Mouse (Mus musculus) Patski (cell line): ENCODE measurements around the gene Bag6. TPM values are rescaled to one million over a fixed set of nuclear protein-coding genes. Genes with fewer than 3 reads are reported as not detected.

ENCODE experiments used
- ATAC-seq: fragments of 100-300 bp; one replicate; pipeline ENCODE4 v1.8.0; 2021
- CTCF ChIA-PET: fragments of 350-600 bp; sonication (Branson Sonifier 250); formaldehyde crosslinking; loops from one replicate; lab custom pipeline; 2022; ENCODE audit warnings: inconsistent platforms; lab: Charles Lee
- POLR2A ChIA-PET: fragments of 350-600 bp; sonication (Branson Sonifier 250); formaldehyde crosslinking; loops from one replicate; lab custom pipeline; 2022; ENCODE audit warnings: antibody characterized with exemption, inconsistent platforms; lab: Charles Lee
- DNase-seq: peaks from one replicate; pipeline ENCODE4 v3.0.0-alpha.2; 2011; ENCODE audit warnings: low read depth, low spot score
- H3K27me3 ChIP-seq: fragments of 371-371 bp; one replicate; pipeline ENCODE4 v1.5.1; 2021
- CTCF ChIP-seq: fragments of 100-300 bp; IDR thresholded peaks from one replicate; pipeline ENCODE4 v1.5.1; 2021
- in situ Hi-C: fragments of 300-500 bp; cut with MboI; formaldehyde crosslinking; loops from 3 replicates; pipeline ENCODE4 v1.11.1; 2018; ENCODE audit warnings: low pct_unique_long_range_greater_than_20kb, mixed read lengths
- polyA plus RNA-seq: library from polyadenylated mRNA; unstranded; gene quantifications from one replicate; pipeline ENCODE4 v1.2.3, GENCODE M21; 2021

Gene Bag6
- polyA plus RNA-seq, 1 experiment from 2014 or later = 283 TPM

GRCm38 (mm10) chr17:35164218-35164567, 29.2 kb downstream of the Bag6 start:
- DNase-seq (no peak), ATAC-seq (no peak)
- no peak for TF ChIP-seq CTCF
- H3K27me3 ChIP-seq = no peaks in the 10 kb centered on the region
- ChIA-PET CTCF (interaction anchor here (0.8 to 2.0 kb wide), 3 partner anchors 26 to 82 kb away, joined by 3 to 8 read pairs (median 6); no protein-coding TSS in a partner anchor), POLR2A (interaction anchor here (0.6 to 2.2 kb wide), 11 partner anchors 9 to 752 kb away, joined by 3 to 7 read pairs (median 5); partner anchors contain the start of gene Ddx39b)
- in situ Hi-C loops = no loop called here

GRCm38 (mm10) chr17:35164568-35165450, 29.8 kb downstream of the Bag6 start, which contains the start of gene Prrc2a:
Gene Prrc2a, minus strand, starts transcription at chr17:35164897.
- POLR2A ChIA-PET = interaction anchor here (0.6 to 1.9 kb wide), 6 partner anchors 9 to 80 kb away, joined by 3 to 6 read pairs (median 4); partner anchors contain the start of gene Ddx39b
- CTCF ChIA-PET = interaction anchor here (0.8 to 12.3 kb wide), 3 partner anchors 61 to 82 kb away, joined by 3 to 239 read pairs (median 6); partner anchors contain the start of genes Atp6v1g2, Ddx39b and Nfkbil1
- peak; percentile 97 for DNase-seq
- no peaks in the 10 kb centered on the region for H3K27me3 ChIP-seq
- peak; percentile 92 for ATAC-seq
- no peak for TF ChIP-seq CTCF
- in situ Hi-C loops = loop anchor here (5.0 kb wide), 1 partner anchor 67 kb away; the partner anchor contains the start of gene Atp6v1g2

- no peak for DNase-seq
- H3K27me3 ChIP-seq = no peaks in the 10 kb centered on the region
- POLR2A ChIA-PET = interaction anchor here (1.6 to 2.2 kb wide), 2 partner anchors 68 to 79 kb away, joined by 4 to 5 read pairs; partner anchors contain the start of gene Atp6v1g2
- TF ChIP-seq CTCF = no peak
- ATAC-seq = peak; percentile 73
- CTCF ChIA-PET = interaction anchor here (0.9 to 12.3 kb wide), 5 partner anchors 13 to 67 kb away, joined by 3 to 239 read pairs (median 10); partner anchors contain the start of genes Atp6v1g2, Ddx39b, Ltb and Nfkbil1
- in situ Hi-C loops = loop anchor here (5.0 kb wide), 1 partner anchor 67 kb away; the partner anchor contains the start of gene Atp6v1g2
These were observed 30.6 kb downstream of the Bag6 start for GRCm38 (mm10) chr17:35165451-35166155.

- CTCF ChIA-PET = interaction anchor here (0.8 to 12.3 kb wide), 8 partner anchors 11 to 91 kb away, joined by 3 to 239 read pairs (median 5); partner anchors contain the start of genes Atp6v1g2, Ddx39b, Ltb and Nfkbil1
- no peaks in the 10 kb centered on the region for H3K27me3 ChIP-seq
- in situ Hi-C loops = loop anchor here (5.0 kb wide), 1 partner anchor 66 kb away; the partner anchor contains the start of gene Atp6v1g2
- no peak for TF ChIP-seq CTCF
- POLR2A ChIA-PET = interaction anchor here (2.2 kb wide), 1 partner anchor 67 kb away, joined by 5 read pairs; the partner anchor contains the start of gene Atp6v1g2
- ATAC-seq (no peak), DNase-seq (peak; percentile 38)
These were observed 31.5 kb downstream of the Bag6 start for GRCm38 (mm10) chr17:35166352-35167035.

- no peak for TF ChIP-seq CTCF
- ChIA-PET POLR2A (no interaction called here), CTCF (interaction anchor here (0.8 to 12.3 kb wide), 7 partner anchors 10 to 90 kb away, joined by 3 to 239 read pairs (median 10); partner anchors contain the start of genes Atp6v1g2, Ddx39b, Gpank1 and Nfkbil1)
- ATAC-seq (no peak), DNase-seq (no peak)
- in situ Hi-C loops = loop anchor here (5.0 kb wide), 1 partner anchor 65 kb away; the partner anchor contains the start of gene Atp6v1g2
- H3K27me3 ChIP-seq = no peaks in the 10 kb centered on the region
These were observed 32.8 kb downstream of the Bag6 start for GRCm38 (mm10) chr17:35167794-35168193.

GRCm38 (mm10) chr17:35168541-35169207, 33.7 kb downstream of the Bag6 start:
- no peak for DNase-seq
- ChIA-PET CTCF (interaction anchor here (0.8 to 12.3 kb wide), 13 partner anchors 10 to 89 kb away, joined by 3 to 239 read pairs (median 4); partner anchors contain the start of genes Atp6v1g2, Ddx39b and Nfkbil1), POLR2A (interaction anchor here (0.9 kb wide), 1 partner anchor 73 kb away, joined by 3 read pairs; the partner anchor contains the start of gene Ddx39b)
- no peaks in the 10 kb centered on the region for H3K27me3 ChIP-seq
- ATAC-seq = no peak
- in situ Hi-C loops = loop anchor here (5.0 kb wide), 1 partner anchor 64 kb away; the partner anchor contains the start of gene Atp6v1g2
- TF ChIP-seq CTCF = no peak

- DNase-seq = no peak
- no peak for TF ChIP-seq CTCF
- no peak for ATAC-seq
- ChIA-PET POLR2A (no interaction called here), CTCF (interaction anchor here (12.3 kb wide), 1 partner anchor 60 kb away, joined by 239 read pairs; the partner anchor contains the start of genes Atp6v1g2, Ddx39b and Nfkbil1)
- in situ Hi-C loops = no loop called here
- no peaks in the 10 kb centered on the region for H3K27me3 ChIP-seq
These were observed 37.7 kb downstream of the Bag6 start for GRCm38 (mm10) chr17:35172445-35173234.

GRCm38 (mm10) chr17:35173329-35173728, 38.4 kb downstream of the Bag6 start:
- ATAC-seq (no peak), DNase-seq (no peak)
- POLR2A ChIA-PET = no interaction called here
- TF ChIP-seq CTCF = no peak
- CTCF ChIA-PET = interaction anchor here (12.3 kb wide), 1 partner anchor 59 kb away, joined by 239 read pairs; the partner anchor contains the start of genes Atp6v1g2, Ddx39b and Nfkbil1
- in situ Hi-C loops = no loop called here
- H3K27me3 ChIP-seq = no peaks in the 10 kb centered on the region
